Mouse (Mus musculus) thymus, postnatal 25 days (tissue): ENCODE results near the gene Arhgap19.
A peak's percentile ranks its signal among the peaks of the same experiment; 100 is the strongest.

Source experiments
- DNase-seq: peaks from one replicate; pipeline ENCODE4 v3.0.0; 2022

Arhgap19 gene

DNA sequence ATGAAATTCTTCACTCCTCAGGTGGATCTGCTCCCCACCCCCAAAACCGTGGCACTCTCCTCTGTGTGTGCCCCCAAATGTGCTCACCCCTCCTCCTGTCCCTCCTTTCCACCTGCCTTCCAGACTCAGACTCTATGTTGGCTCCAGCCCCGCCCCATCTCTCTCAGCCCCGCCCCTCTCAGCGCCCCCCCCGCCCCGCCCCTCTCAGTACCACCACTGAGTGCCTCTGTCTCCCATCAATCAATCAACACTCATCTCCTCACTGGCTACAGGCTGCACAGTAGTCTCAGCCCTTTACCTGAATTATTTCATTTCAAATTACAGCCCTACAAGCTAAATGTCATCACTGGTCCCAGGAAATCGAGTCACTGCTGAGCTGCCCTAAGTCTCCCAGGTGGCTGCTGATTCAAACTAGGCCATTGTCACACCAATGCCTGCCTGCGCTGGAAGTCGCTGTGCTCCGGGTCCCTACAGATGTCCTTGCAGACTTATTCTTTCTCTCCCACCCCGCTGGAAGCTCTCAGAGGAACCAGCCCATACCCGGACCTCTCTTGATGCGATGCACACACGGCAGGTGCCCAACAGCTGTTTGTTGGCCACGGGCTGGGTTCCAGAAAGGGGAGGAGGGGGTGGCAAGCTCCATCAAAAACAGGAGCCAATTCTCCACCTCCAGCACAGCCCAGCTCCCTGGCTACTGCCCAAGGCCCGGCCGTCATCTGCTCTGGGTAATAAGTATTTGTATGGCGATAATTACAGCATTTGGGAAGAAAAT is 64.0 kb downstream of the Arhgap19 start:
- DNase-seq: no peak

GRCm38 (mm10) chr19:41734685-41735084 is 67.2 kb downstream of the Arhgap19 start:
- DNase-seq: no peak

- DNase-seq: no peak
Measured at GRCm38 (mm10) chr19:41725491-41725890, 76.4 kb downstream of the Arhgap19 start.

GRCm38 (mm10) chr19:41724831-41725470 is 76.9 kb downstream of the Arhgap19 start:
- peak; percentile 47 for DNase-seq

- DNase-seq: no peak
Measured at GRCm38 (mm10) chr19:41723337-41723736, 78.5 kb downstream of the Arhgap19 start.

- DNase-seq: no peak
Measured at GRCm38 (mm10) chr19:41719436-41719835, 82.4 kb downstream of the Arhgap19 start.
